Mouse (Mus musculus) neural tube, embryonic 13.5 days (tissue): ENCODE data around the gene Gm20741. TPM values are rescaled to one million over a fixed set of nuclear protein-coding genes. Genes with fewer than 3 reads are reported as not detected.

Source experiments
- polyA plus RNA-seq: library from polyadenylated mRNA; unstranded; fragments of >200 nt; fragmentation: Nextera tagmentation; extraction: Ambion mirVana; gene quantifications from 2 replicates; pipeline ENCODE4 v1.2.1, GENCODE M21; 2015

The Gm20741 gene
- polyA plus RNA-seq, 1 experiment from 2014 or later = not detected

Other genes starting within 250 kb of the Gm20741 start
- gene Cldn8, start 249.0 kb downstream of the Gm20741 start, polyA plus RNA-seq = 0.44 TPM in 1 of 2 replicates, not detected in the other
- gene Krtap24-1, start 199.9 kb downstream of the Gm20741 start, polyA plus RNA-seq = not detected in 2 replicates
- not detected in 2 replicates for gene 2310079G19Rik, start 184.6 kb downstream of the Gm20741 start, polyA plus RNA-seq
- not detected in 2 replicates for gene Krtap26-1, start 164.4 kb downstream of the Gm20741 start, polyA plus RNA-seq
- not detected in 2 replicates for gene Krtap27-1, start 140.5 kb downstream of the Gm20741 start, polyA plus RNA-seq
- not detected in 2 replicates for gene 2310061N02Rik, start 104.3 kb downstream of the Gm20741 start, polyA plus RNA-seq
- gene Krtap13-1, start 83.4 kb downstream of the Gm20741 start, polyA plus RNA-seq = not detected in 2 replicates
- not detected in 2 replicates for gene Krtap13, start 60.6 kb downstream of the Gm20741 start, polyA plus RNA-seq
- not detected in 2 replicates for gene 2310034C09Rik, start 53.4 kb downstream of the Gm20741 start, polyA plus RNA-seq
- not detected in 2 replicates for gene 2310057N15Rik, start 38.0 kb downstream of the Gm20741 start, polyA plus RNA-seq
- not detected in 2 replicates for gene Gm5965, start 34.3 kb downstream of the Gm20741 start, polyA plus RNA-seq
- gene Krtap15, start 8.0 kb upstream of the Gm20741 start, polyA plus RNA-seq = not detected in 2 replicates
- gene Krtap14, start 13.9 kb upstream of the Gm20741 start, polyA plus RNA-seq = not detected in 2 replicates
- not detected in 2 replicates for gene Krtap19-1, start 57.2 kb upstream of the Gm20741 start, polyA plus RNA-seq
- not detected in 2 replicates for gene Krtap19-2, start 62.0 kb upstream of the Gm20741 start, polyA plus RNA-seq
- not detected in 2 replicates for gene Krtap19-3, start 65.8 kb upstream of the Gm20741 start, polyA plus RNA-seq
- not detected in 2 replicates for gene Krtap19-4, start 72.9 kb upstream of the Gm20741 start, polyA plus RNA-seq
- not detected in 2 replicates for gene Krtap19-5, start 84.2 kb upstream of the Gm20741 start, polyA plus RNA-seq
- gene Krtap19-9b, start 120.0 kb upstream of the Gm20741 start, polyA plus RNA-seq = not detected in 2 replicates
- gene Krtap16-3, start 150.7 kb upstream of the Gm20741 start, polyA plus RNA-seq = not detected in 2 replicates
- not detected in 2 replicates for gene Krtap22-2, start 198.5 kb upstream of the Gm20741 start, polyA plus RNA-seq
- gene Gm10229, start 203.1 kb upstream of the Gm20741 start, polyA plus RNA-seq = not detected in 2 replicates
- not detected in 2 replicates for gene Krtap6-1, start 219.5 kb upstream of the Gm20741 start, polyA plus RNA-seq
- not detected in 2 replicates for gene Gm10228, start 229.3 kb upstream of the Gm20741 start, polyA plus RNA-seq
- gene Krtap6-5, start 235.7 kb upstream of the Gm20741 start, polyA plus RNA-seq = not detected in 2 replicates